Mouse (Mus musculus): Measurements from ENCODE around the gene Mpo. TPM values are rescaled to one million over a fixed set of nuclear protein-coding genes. Genes with fewer than 3 reads are reported as not detected.

Mpo gene
- polyA plus RNA-seq, 1 experiment: 0.51 TPM

DNA sequence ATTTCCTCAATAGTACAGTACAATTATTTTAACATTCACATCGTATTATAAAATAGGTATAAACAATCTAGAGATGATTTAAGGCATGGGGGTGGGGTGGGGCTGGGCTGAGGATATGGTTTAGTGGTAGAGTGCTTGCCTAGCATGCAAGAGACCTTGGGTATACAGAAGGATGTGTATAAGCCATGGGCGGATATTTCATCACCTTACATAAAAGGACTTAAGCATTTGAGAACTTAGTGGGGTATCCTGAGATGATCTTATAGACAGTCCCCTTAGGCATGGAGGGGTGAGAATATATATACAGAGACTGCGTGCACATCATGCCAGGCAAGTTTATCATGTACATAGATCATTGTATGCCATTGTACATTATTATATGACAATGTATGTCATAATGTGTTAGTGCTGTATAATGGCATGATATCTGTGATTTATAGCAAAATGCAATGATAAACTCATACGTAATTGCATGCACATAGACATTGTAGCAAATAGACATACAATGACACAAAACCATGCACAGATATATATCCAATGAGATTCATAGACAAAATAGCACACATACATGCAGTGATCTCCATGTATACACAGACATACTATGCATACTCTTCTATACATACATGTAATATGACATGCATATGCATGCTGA lies 34.3 kb upstream of the Mpo start:
- TF ChIP-seq CTCF (IDR thresholded peaks at IDR 0.05; ENCODE audit: borderline replicate concordance, extremely low read depth, insufficient read depth, insufficient read length) (no peak), POLR2A (IDR thresholded peaks at IDR 0.05; ENCODE audit: borderline replicate concordance, extremely low read depth, insufficient read depth, insufficient read length, poor library complexity, severe bottlenecking) (no peak)
- DNase-seq (ENCODE audit: low read depth): no peak

DNA sequence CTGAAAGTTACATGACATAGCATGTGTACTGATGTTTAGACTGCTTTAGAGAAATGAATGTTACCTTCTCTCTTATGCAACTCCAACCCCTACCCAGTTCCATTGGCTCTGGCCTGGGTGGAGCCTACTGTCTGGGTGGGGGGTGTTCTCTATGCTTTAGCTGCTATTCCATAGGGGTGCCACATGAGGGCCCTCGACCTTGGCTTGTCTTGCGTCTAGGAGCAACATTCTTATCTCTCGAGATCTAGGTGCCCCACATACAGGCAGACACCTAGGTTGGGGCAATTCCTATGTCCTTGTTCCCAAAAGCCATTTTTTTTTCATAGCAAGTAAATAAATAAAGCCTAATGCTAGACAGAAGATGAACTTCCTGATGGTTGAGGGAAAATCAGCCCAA lies 33.8 kb upstream of the Mpo start:
- DNase-seq (ENCODE audit: low read depth): peak; percentile 56
- peak; percentile 28; the same call in 1 of the 2 replicates for TF ChIP-seq CTCF (IDR thresholded peaks at IDR 0.05; ENCODE audit: borderline replicate concordance, extremely low read depth, insufficient read depth, insufficient read length)
- TF ChIP-seq POLR2A (IDR thresholded peaks at IDR 0.05; ENCODE audit: borderline replicate concordance, extremely low read depth, insufficient read depth, insufficient read length, poor library complexity, severe bottlenecking): no peak

DNA sequence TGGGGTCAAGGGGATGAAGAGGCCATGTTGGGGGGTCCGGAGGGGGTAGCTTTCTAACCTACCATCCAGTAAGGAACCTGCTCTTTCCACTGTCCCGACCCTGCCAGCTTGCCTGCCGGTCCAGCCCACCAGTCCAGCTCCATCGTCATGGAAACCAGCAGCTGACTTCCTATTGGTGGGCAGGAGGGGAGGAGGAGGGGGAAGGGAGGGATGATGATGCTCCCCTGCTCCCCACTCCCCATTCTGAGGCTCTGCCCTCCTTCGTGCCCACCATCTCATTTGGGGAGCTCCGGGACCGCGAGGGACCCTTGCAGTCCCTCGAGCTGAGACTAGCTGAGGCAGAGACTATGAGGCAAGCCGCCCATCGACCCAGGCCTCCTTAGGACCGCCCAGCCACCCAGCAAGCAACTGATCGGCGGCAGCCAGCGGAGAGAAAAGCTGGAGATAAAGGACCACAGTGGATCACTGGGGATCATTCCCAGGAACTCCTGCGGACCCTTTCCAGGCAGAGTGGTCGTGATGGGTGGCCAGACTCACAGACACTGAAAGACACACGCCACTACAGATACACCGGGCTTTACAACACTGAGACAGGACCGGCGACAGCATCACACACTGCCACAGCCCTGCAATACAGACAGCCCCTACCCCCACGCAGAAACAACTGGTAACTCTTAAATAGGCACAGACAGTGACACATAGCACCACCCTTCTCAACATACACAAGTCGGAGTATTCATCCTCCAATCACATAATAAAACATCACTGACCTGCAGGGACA lies 32.9 kb upstream of the Mpo start, which contains the start of gene Tspoap1:
Gene Tspoap1, plus strand, starts transcription at position 241 of the 781 bp plus-strand sequence.
- TF ChIP-seq CTCF (IDR thresholded peaks at IDR 0.05; ENCODE audit: borderline replicate concordance, extremely low read depth, insufficient read depth, insufficient read length) (no peak), POLR2A (IDR thresholded peaks at IDR 0.05; ENCODE audit: borderline replicate concordance, extremely low read depth, insufficient read depth, insufficient read length, poor library complexity, severe bottlenecking) (peak; percentile 83; the same call in 1 of the 2 replicates)
- peak; percentile 95 for DNase-seq (ENCODE audit: low read depth)

DNA sequence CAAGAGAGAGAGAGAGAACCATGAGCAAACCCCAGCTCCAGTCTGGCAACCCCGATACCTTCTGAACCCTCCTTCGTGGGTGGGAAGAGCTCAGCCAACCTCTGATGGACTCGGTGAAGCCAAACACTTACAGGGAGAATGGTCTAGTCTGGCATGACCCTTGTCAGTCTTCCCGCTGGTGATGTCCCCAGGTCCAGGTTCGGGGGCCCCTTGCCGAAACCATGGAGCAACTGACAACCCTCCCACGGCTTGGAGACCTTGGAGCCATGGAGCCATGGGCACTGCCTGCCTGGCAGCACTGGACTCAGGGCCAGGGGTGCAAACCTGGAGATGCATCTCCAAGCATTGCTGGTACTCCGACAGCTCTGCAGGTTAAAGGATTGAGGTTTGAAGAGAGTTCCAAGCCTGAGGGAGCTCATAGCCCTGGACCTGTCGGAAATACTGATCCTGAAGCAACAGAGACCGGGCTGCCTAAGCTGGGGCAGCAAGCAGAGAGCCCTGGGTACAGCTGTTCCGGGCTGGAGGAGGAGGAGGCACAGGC lies 32.1 kb upstream of the Mpo start:
- DNase-seq (ENCODE audit: low read depth): no peak
- TF ChIP-seq POLR2A (IDR thresholded peaks at IDR 0.05; ENCODE audit: borderline replicate concordance, extremely low read depth, insufficient read depth, insufficient read length, poor library complexity, severe bottlenecking) (no peak), CTCF (IDR thresholded peaks at IDR 0.05; ENCODE audit: borderline replicate concordance, extremely low read depth, insufficient read depth, insufficient read length) (no peak)

DNA sequence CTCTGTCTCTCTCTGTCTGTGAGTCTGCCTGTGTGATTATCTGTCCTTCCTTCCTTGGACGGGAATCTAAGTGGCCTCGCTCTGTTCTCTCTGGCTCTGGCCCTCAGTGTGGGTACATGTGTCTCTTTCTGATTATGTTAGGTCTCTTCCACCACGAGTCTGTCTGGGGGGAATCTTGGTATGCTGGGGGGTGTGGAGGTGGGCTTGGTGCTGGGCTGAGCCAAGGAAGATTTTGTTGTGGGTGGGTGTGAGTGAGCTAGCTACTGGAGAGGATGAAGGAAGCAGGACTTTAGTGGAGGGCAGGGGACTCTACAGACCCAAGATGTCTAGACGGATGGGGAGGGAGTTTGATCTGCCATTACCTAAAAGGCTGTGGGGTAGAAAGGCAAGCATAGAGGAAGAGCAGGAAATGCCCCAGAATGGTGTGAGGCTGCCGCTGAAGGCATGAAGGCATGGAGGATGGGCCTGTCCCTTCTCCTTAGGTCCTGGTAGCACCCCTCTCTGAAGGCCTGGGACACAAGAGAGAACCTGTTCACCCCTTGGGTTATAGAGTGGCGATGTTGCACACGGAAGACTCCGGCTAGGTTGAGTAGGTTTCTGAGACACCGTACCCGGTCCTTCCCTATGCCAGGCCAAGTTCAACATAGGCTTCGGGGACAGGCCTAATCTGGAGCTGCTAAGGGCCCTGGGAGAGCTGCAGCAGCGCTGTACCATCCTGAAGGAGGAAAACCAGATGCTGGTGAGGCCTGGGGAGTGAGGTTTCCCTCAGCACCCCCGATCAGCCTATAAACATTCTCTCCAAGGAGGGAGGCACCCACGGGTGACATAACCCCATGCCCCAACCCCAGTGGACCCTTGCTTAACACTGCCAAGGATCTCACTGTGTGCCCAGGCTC lies 31.3 kb upstream of the Mpo start:
- TF ChIP-seq CTCF (IDR thresholded peaks at IDR 0.05; ENCODE audit: borderline replicate concordance, extremely low read depth, insufficient read depth, insufficient read length) (no peak), POLR2A (IDR thresholded peaks at IDR 0.05; ENCODE audit: borderline replicate concordance, extremely low read depth, insufficient read depth, insufficient read length, poor library complexity, severe bottlenecking) (no peak)
- DNase-seq (ENCODE audit: low read depth): no peak

DNA sequence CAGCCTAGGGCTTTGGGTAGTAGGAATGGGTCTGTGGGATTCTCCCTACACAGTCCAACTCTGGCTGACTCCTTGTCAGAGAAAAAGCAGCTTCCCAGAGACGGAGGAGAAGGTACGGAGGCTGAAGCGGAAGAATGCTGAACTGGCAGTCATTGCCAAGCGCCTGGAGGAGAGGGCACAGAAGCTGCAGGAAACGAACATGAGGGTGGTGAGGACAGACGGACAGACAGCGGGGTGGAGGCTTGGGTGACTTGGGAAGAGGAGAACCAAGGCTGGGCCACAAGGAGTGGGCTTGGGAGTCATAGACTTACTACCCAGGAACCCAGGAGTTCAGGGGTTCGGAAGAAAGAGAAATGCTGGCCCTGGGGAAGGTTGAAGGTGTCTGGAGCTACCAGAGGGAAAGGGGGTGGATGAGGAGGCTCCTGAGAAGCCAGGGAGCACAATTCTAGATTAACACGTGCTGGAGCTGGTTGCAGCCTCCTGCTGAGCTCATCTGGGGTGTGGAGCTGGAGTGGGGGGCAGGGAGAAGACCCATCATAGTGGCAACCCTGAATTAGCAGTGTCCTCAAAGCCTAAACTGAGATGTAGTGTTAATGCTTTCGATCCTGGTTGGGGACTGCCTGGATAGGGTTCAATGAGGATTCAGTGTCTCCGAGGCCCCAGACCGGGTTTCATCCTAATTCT lies 30.5 kb upstream of the Mpo start:
- TF ChIP-seq CTCF (IDR thresholded peaks at IDR 0.05; ENCODE audit: borderline replicate concordance, extremely low read depth, insufficient read depth, insufficient read length): no peak
- TF ChIP-seq POLR2A (IDR thresholded peaks at IDR 0.05; ENCODE audit: borderline replicate concordance, extremely low read depth, insufficient read depth, insufficient read length, poor library complexity, severe bottlenecking): no peak
- no peak for DNase-seq (ENCODE audit: low read depth)

DNA sequence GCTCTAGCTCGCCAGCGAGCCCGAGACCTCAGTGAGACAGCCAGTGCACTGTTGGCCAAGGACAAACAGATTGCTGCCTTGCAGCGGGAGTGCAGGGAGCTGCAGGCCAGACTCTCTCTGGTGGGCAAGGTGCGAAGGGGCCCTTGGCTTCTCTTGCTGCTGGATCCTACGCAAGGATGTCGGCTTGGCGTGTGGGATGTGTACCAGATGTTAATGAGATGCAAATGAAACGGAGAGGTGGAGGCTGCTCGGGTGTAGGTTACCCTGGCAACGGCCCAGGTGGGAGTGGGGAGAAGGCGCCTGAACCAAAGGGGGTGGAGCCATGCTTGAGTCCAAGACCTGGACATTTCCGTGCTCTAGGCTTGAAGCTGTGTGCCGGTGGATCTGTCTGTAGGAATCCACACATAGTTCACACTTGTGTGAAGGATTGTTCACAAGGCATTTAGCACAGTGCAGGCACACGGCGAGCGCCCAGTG lies 29.8 kb upstream of the Mpo start:
- DNase-seq (ENCODE audit: low read depth): peak; percentile 90
- TF ChIP-seq POLR2A (IDR thresholded peaks at IDR 0.05; ENCODE audit: borderline replicate concordance, extremely low read depth, insufficient read depth, insufficient read length, poor library complexity, severe bottlenecking) (no peak), CTCF (IDR thresholded peaks at IDR 0.05; ENCODE audit: borderline replicate concordance, extremely low read depth, insufficient read depth, insufficient read length) (peak; percentile 5; the same call in 1 of the 2 replicates)

DNA sequence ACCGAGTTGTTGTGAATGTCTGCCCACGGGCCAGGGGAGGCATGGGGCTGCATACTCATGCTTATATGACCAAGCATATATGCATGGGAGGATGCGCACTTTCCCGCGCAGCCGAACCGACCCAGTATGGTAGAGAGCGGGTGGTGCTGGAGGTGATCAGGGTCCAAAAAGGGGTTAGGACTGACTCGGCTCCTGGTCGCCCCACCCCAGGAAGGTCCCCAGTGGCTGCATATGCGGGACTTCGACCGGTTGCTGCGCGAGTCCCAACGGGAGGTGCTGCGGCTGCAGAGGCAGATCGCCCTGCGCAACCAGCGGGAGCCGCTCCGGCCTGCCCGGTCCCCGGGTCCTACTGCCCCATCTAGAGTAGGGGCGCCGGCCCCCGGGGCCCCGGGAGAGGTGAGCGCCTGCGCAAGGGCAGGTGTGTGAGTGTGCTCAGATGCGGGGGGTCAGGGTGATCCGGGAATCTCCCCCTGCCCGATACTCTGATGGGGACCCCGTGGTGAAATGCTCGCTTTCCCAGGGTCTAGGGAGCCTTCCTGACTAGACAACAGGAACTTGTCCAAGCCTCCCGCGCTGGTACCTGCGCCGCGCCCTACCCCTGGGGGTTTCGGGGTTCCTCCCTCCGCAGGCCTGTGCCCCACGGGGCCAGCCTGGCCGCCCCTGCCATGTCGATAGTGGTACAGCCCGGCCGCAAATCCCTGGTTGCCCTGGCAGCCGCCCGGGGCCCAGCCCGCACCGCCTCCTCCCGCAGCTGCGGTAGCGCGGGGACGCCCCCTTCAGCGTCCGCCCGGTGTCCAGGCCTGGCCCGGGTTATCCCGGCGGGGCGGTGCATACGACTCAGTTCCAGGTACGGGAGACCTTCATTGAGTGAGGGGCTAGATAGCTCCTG lies 29.1 kb upstream of the Mpo start:
- TF ChIP-seq CTCF (IDR thresholded peaks at IDR 0.05; ENCODE audit: borderline replicate concordance, extremely low read depth, insufficient read depth, insufficient read length): no peak
- TF ChIP-seq POLR2A (IDR thresholded peaks at IDR 0.05; ENCODE audit: borderline replicate concordance, extremely low read depth, insufficient read depth, insufficient read length, poor library complexity, severe bottlenecking): peak; percentile 9; the same call in 1 of the 2 replicates
- peak; percentile 78 for DNase-seq (ENCODE audit: low read depth)

DNA sequence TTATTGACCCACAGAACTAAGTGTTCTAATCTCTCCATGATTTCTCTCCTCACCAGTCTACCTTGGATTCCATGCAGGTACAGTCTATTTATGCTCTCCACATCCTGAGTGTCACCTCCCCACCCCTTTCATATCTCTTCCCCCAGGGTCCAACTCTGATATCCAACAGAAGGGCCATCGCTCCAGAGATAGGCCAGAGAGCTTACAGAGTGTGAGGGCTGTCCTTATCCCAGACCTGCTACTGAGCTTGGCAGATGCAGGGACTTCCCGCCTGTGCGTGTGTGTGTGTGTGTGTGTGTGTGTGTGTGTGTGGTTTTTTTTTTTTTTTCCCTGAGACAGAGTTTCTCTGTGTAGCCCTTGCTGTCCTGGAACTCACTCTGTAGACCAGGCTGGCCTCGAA lies 24.6 kb upstream of the Mpo start:
- no peak for TF ChIP-seq POLR2A (IDR thresholded peaks at IDR 0.05; ENCODE audit: borderline replicate concordance, extremely low read depth, insufficient read depth, insufficient read length, poor library complexity, severe bottlenecking)
- no peak for TF ChIP-seq CTCF (IDR thresholded peaks at IDR 0.05; ENCODE audit: borderline replicate concordance, extremely low read depth, insufficient read depth, insufficient read length)
- no peak for DNase-seq (ENCODE audit: low read depth)
